Mouse (Mus musculus) cortical plate, adult 2 months (tissue): ENCODE data around the gene Limch1.

Source experiments
- CTCF ChIP-seq: fragments of 200-500 bp; IDR thresholded peaks from 2 replicates; pipeline ENCODE4 v1.5.1; 2011; ENCODE audit warnings: mild to moderate bottlenecking, control low read depth, low read length; ENCODE audit not compliant: insufficient read depth; ENCODE audit errors: extremely low read depth
- POLR2A ChIP-seq: fragments of 200-500 bp; IDR thresholded peaks from 2 replicates; pipeline ENCODE4 v1.6.1; 2011; ENCODE audit warnings: mild to moderate bottlenecking, low read length, control low read depth; ENCODE audit not compliant: insufficient read depth; ENCODE audit errors: extremely low read depth

DNA sequence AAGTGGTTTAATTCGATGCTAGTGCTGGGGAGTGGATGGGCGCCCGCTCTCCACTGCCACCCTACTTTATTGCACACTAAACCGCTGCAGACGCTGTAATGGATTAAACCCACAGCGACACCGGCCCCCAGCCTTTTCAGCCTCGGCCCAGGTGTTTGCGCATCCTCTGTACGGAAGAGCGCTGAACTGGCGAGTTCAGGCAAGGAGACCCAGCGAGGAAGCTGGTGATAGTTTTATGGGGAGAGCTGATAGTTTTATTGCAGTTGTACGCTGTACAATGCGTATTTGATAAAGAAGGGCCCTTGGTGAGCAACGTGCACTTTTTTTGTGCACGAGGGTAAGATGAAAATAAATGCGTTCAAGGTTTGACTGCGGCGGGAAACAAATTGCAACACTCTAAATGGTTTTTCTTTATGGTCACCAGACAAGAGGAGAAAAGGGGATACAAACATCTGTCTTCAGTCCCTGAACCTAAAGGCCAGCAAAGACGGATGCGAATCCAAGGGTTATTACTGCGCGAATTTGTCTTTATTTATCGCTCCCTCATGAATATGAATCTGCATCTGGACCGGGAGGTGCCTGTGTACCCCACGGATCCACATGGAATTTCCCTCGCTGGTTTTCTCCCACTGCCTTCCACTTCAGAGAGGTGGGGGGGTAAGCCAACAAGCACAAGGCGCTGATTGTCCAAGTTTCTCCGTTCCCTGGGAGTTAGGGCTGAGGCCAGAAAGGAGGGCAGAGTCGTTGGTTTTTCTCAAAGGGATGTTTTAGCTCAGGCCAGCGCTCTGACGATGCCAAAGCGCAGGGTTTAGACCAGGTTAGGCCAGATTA, 355.2 kb downstream of the Limch1 start:
- TF ChIP-seq CTCF, result no peak
- TF ChIP-seq POLR2A, result no peak
